Mouse (Mus musculus): Measurements from ENCODE around the gene Kcnip3. TPM values are rescaled to one million over a fixed set of nuclear protein-coding genes. Genes with fewer than 3 reads are reported as not detected.

The Kcnip3 gene
- polyA plus RNA-seq, 1 experiment from 2014 or later, result 1.2 TPM

DNA sequence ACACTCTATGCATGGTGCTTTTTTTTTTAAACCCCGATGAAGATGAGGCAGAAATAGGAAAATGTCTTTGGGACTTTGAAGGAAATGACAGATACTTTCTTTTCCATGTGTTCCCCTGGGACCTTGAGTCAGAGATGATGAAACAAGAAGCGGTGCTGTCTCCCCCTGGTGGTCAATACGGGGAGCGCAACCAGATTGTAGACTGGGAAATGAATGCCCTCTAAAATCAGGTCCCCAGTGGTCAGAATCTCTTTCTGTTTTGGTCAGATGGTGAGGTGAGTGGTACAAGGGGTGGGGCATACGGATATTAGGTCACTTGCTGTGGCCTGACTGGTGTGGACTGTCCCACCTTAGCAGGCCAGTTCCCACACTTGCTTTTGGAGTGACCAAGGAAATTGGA lies 68.1 kb downstream of the Kcnip3 start:
- H3K9me3 ChIP-seq, result no peaks in the 10 kb centered on the region
- 6% methylated on average over 5 of the region's 5 CpGs for WGBS

DNA sequence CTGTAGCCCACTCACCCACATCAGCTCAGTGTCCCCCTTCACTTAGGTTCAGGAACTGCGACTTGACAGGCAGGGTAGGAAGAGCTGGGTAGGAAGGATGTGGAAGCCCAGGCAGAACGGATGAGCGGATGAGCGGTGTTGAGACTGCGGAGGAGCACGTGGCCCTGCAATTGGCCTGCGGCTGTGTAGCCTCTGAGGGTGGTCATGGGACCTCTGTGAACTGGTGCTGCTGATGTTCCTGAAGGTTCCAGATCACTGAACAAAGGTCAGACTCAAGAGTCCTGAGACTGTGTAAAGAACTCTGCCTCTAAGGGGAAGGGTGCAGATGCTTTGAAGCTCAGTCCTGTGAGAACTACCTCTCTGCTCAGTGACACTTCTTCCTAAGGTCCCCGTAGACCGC lies 68.8 kb downstream of the Kcnip3 start:
- H3K4me2 ChIP-seq (replicated peaks), result no peak overlapping the region
- H3K27me3 ChIP-seq, result peaks cover 28% of the 10 kb centered on the region
- H3K4me3 ChIP-seq, result no peak overlapping the region
- no peak for ATAC-seq (ENCODE audit: low FRiP score, low read depth)
- 81% methylated on average over 9 of the region's 9 CpGs for WGBS
- no peak overlapping the region for H3K27ac ChIP-seq
- no peaks in the 10 kb centered on the region for H3K36me3 ChIP-seq
- H3K4me1 ChIP-seq, result peaks cover 3% of the 10 kb centered on the region; the same call in 1 of the 2 replicates
- no peaks in the 10 kb centered on the region for H3K9me3 ChIP-seq
- H3K9ac ChIP-seq, result no peak overlapping the region

More for the DNA sequence above, 68.1 kb downstream of the Kcnip3 start:
- ATAC-seq (ENCODE audit: low FRiP score, low read depth), result no peak
- no peaks in the 10 kb centered on the region for H3K36me3 ChIP-seq
- H3K27ac ChIP-seq, result no peak overlapping the region
- no peak overlapping the region for H3K4me3 ChIP-seq
- H3K4me1 ChIP-seq, result peaks cover 3% of the 10 kb centered on the region; the same call in 1 of the 2 replicates
- no peak overlapping the region for H3K4me2 ChIP-seq (replicated peaks)
- no peak overlapping the region for H3K9ac ChIP-seq
- H3K27me3 ChIP-seq, result peaks cover 28% of the 10 kb centered on the region

GRCm38 (mm10) chr2:127451748-127452147 lies 70.1 kb downstream of the Kcnip3 start:
- peaks cover 3% of the 10 kb centered on the region; the same call in 1 of the 2 replicates for H3K4me1 ChIP-seq
- no peaks in the 10 kb centered on the region for H3K9me3 ChIP-seq
- no peak overlapping the region for H3K9ac ChIP-seq
- ATAC-seq (ENCODE audit: low FRiP score, low read depth), result no peak
- no peaks in the 10 kb centered on the region for H3K36me3 ChIP-seq
- peaks cover 28% of the 10 kb centered on the region for H3K27me3 ChIP-seq
- no peak overlapping the region for H3K4me2 ChIP-seq (replicated peaks)
- 24% methylated on average over 6 of the region's 6 CpGs for WGBS
- H3K27ac ChIP-seq, result no peak overlapping the region
- no peak overlapping the region for H3K4me3 ChIP-seq

- Histone ChIP-seq H3K9ac (no peak overlapping the region), H3K27me3 (peaks cover 31% of the 10 kb centered on the region), H3K4me3 (no peak overlapping the region), H3K9me3 (no peaks in the 10 kb centered on the region), H3K4me2 (replicated peaks) (no peak overlapping the region), H3K36me3 (no peaks in the 10 kb centered on the region), H3K4me1 (peaks cover 3% of the 10 kb centered on the region; the same call in 1 of the 2 replicates), H3K27ac (no peak overlapping the region)
- no peak for ATAC-seq (ENCODE audit: low FRiP score, low read depth)
- WGBS, result 27% methylated on average over 7 of the region's 7 CpGs
These were observed 72.2 kb downstream of the Kcnip3 start for GRCm38 (mm10) chr2:127449691-127450090.

DNA sequence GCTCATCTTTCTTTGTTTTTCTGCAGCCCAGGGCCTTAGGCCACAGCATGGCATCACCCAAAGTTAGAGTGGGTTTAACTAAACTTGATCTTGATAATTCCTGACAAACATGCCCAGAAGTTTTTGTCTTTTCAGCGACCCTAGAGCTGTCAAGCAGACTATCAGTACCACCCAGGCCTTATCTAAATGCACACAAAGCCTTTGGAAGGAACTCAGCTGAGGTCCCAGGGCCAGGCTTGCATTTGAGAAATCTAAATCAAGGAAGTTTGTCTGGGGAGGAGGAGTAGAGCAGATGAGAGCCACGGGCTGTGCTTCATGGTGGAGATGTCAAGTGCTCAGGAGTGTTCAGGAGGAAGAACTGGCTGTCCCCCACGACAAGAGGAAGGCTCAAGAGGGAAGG lies 75.0 kb downstream of the Kcnip3 start:
- Histone ChIP-seq H3K4me1 (peaks cover 14% of the 10 kb centered on the region), H3K27ac (no peak overlapping the region), H3K4me3 (no peak overlapping the region), H3K27me3 (peaks cover 19% of the 10 kb centered on the region), H3K9ac (no peak overlapping the region), H3K9me3 (no peaks in the 10 kb centered on the region), H3K4me2 (replicated peaks) (no peak overlapping the region), H3K36me3 (no peaks in the 10 kb centered on the region; the same call in 1 of the 2 replicates)
- ATAC-seq (ENCODE audit: low FRiP score, low read depth), result no peak
- 47% methylated on average over 3 of the region's 3 CpGs for WGBS

- H3K27ac ChIP-seq, result no peak within 1 kb of the TSS
- WGBS, result 4% methylated on average over 37 of the region's 37 CpGs
These were observed 77.7 kb downstream of the Kcnip3 start, which contains the start of gene Fahd2a for GRCm38 (mm10) chr2:127444055-127444789. Gene Fahd2a (minus strand): TSS chr2:127444565.

DNA sequence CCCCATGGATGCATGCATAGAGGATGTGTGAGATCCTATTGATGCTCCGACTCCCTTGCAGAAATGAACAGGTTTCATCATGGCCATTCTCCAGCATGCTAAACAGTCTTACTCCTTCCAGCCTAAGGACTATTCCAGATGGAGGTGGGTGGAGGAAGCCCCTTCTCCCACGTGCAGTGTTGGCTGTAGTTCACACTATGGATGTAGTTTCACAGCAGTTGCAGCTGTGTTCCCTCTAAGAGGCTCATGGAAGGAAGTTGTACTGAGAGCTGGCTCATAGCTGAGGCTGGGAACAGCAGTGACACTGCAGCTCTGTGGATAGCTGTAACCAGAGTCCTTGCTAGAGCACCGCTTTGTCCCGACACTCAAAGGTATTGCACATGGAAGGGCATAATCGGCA lies 84.2 kb downstream of the Kcnip3 start:
- Histone ChIP-seq H3K4me2 (replicated peaks) (no peak overlapping the region), H3K4me3 (no peak overlapping the region), H3K36me3 (peaks cover 51% of the 10 kb centered on the region), H3K27me3 (no peaks in the 10 kb centered on the region), H3K9ac (no peak overlapping the region), H3K9me3 (no peaks in the 10 kb centered on the region), H3K4me1 (no peaks in the 10 kb centered on the region), H3K27ac (no peak overlapping the region)
- 88% methylated on average over 5 of the region's 5 CpGs for WGBS
- ATAC-seq (ENCODE audit: low FRiP score, low read depth), result no peak

More at GRCm38 (mm10) chr2:127444055-127444789, 77.7 kb downstream of the Kcnip3 start, which contains the start of gene Fahd2a:
- H3K4me1 ChIP-seq, result peaks cover 11% of the 10 kb centered on the region; the same call in 1 of the 2 replicates
- peaks cover 5% of the 10 kb centered on the region; the same call in 1 of the 2 replicates for H3K27me3 ChIP-seq
- H3K9me3 ChIP-seq, result no peaks in the 10 kb centered on the region
- H3K4me2 ChIP-seq (replicated peaks), result peak within 1 kb of the TSS; percentile 73
- peak within 1 kb of the TSS; percentile 72 for H3K9ac ChIP-seq
- peak; percentile 85 for ATAC-seq (ENCODE audit: low FRiP score, low read depth)
- peaks cover 8% of the 10 kb centered on the region; the same call in 1 of the 2 replicates for H3K36me3 ChIP-seq
- H3K4me3 ChIP-seq, result peak within 1 kb of the TSS; percentile 64

GRCm38 (mm10) chr2:127435554-127435953 lies 86.3 kb downstream of the Kcnip3 start:
- 92% methylated on average over 2 of the region's 2 CpGs for WGBS
- H3K27ac ChIP-seq, result no peak overlapping the region
- peaks cover 48% of the 10 kb centered on the region for H3K36me3 ChIP-seq
- no peaks in the 10 kb centered on the region for H3K27me3 ChIP-seq
- no peaks in the 10 kb centered on the region for H3K4me1 ChIP-seq
- no peak overlapping the region for H3K9ac ChIP-seq
- no peaks in the 10 kb centered on the region for H3K9me3 ChIP-seq
- no peak overlapping the region for H3K4me2 ChIP-seq (replicated peaks)
- no peak overlapping the region for H3K4me3 ChIP-seq
- ATAC-seq (ENCODE audit: low FRiP score, low read depth), result no peak

- ATAC-seq (ENCODE audit: low FRiP score, low read depth), result no peak
- WGBS, result 37% methylated on average over 2 of the region's 2 CpGs
- H3K4me2 ChIP-seq (replicated peaks), result no peak overlapping the region
These were observed 86.8 kb downstream of the Kcnip3 start for GRCm38 (mm10) chr2:127435135-127435534.

GRCm38 (mm10) chr2:127433487-127434295 lies 88.2 kb downstream of the Kcnip3 start:
- no peak overlapping the region for H3K27ac ChIP-seq
- H3K36me3 ChIP-seq, result peaks cover 43% of the 10 kb centered on the region
- no peaks in the 10 kb centered on the region for H3K9me3 ChIP-seq
- H3K4me2 ChIP-seq (replicated peaks), result no peak overlapping the region
- no peaks in the 10 kb centered on the region for H3K27me3 ChIP-seq
- no peak overlapping the region for H3K9ac ChIP-seq
- 80% methylated on average over 9 of the region's 9 CpGs for WGBS
- H3K4me3 ChIP-seq, result no peak overlapping the region
- ATAC-seq (ENCODE audit: low FRiP score, low read depth), result no peak
- no peaks in the 10 kb centered on the region for H3K4me1 ChIP-seq

More at GRCm38 (mm10) chr2:127435135-127435534, 86.8 kb downstream of the Kcnip3 start:
- no peaks in the 10 kb centered on the region for H3K4me1 ChIP-seq
- no peak overlapping the region for H3K27ac ChIP-seq
- H3K27me3 ChIP-seq, result no peaks in the 10 kb centered on the region
- H3K9me3 ChIP-seq, result no peaks in the 10 kb centered on the region
- peaks cover 43% of the 10 kb centered on the region for H3K36me3 ChIP-seq
- H3K9ac ChIP-seq, result no peak overlapping the region
- no peak overlapping the region for H3K4me3 ChIP-seq

GRCm38 (mm10) chr2:127430238-127430637 lies 91.7 kb downstream of the Kcnip3 start:
- H3K9ac ChIP-seq, result no peak overlapping the region
- no peak for ATAC-seq (ENCODE audit: low FRiP score, low read depth)
- no peak overlapping the region for H3K4me3 ChIP-seq
- 0 out of 2 replicates have a peak, but pooled peaks cover 5% of the 10 kb centered on the region for H3K4me1 ChIP-seq
- no peak overlapping the region for H3K27ac ChIP-seq
- WGBS, result 17% methylated on average over 3 of the region's 3 CpGs
- no peaks in the 10 kb centered on the region for H3K9me3 ChIP-seq
- no peaks in the 10 kb centered on the region for H3K27me3 ChIP-seq
- no peak overlapping the region for H3K4me2 ChIP-seq (replicated peaks)
- peaks cover 15% of the 10 kb centered on the region for H3K36me3 ChIP-seq

DNA sequence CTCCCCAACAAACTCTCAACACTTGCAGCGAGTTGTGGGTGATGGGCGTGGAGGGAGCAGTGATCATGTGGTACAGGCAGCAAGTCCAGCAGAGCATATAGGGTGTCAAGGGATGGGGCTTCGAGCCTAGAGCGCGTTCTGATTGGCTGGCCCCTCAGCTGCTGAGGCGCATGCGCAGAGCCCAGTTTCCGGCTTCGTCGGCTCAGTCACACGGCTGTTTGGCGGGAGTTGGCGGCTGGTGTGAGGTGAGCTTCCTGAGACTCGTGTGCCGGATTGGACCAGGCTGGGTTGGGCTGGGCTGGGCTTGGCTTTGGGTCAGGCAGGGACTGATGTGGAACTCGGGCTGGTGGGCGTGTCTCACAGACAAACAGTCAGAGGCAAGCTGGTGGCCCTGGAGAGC lies 96.9 kb downstream of the Kcnip3 start, which contains the start of gene Gpat2:
Gpat2 (plus strand) TSS at position 223 of the 400 bp plus-strand sequence.
- Histone ChIP-seq H3K4me1 (0 out of 2 replicates have a peak, but pooled peaks cover 5% of the 10 kb centered on the region), H3K9me3 (no peaks in the 10 kb centered on the region), H3K9ac (no peak within 1 kb of the TSS), H3K27ac (no peak within 1 kb of the TSS), H3K4me3 (no peak within 1 kb of the TSS), H3K4me2 (replicated peaks) (no peak within 1 kb of the TSS), H3K27me3 (no peaks in the 10 kb centered on the region), H3K36me3 (no peaks in the 10 kb centered on the region)
- no peak for ATAC-seq (ENCODE audit: low FRiP score, low read depth)
- 90% methylated on average over 17 of the region's 17 CpGs for WGBS

Measured in limb, embryonic 13.5 days (tissue).